7 mouse cellular contexts compared by ENCODE assay signal in genomic region chr2:181379778-181380177, GRCm38 (mm10). TPM values are rescaled to one million over a fixed set of nuclear protein-coding genes. Genes with fewer than 3 reads are reported as not detected.
DNase-seq lines count a peak whose midpoint lies in the region; ATAC-seq and TF ChIP-seq lines count a peak whose summit lies in the region.

Gene Lime1, plus strand, starts transcription at chr2:181380078.

- no peak for DNase-seq in lung, embryonic 14.5 days
- DNase-seq in lung, postnatal 25 days (ENCODE audit: low spot score): no peak
- DNase-seq in thymus, postnatal 36 days: no peak
- no peak for DNase-seq in c-Kit-positive CD71-positive TER-119-positive erythroid progenitor cells, embryonic 14.5 days (ENCODE audit: low spot score)

- no peak within 1 kb of the TSS for H3K27ac ChIP-seq in lung, embryonic 14.5 days (ENCODE audit: low read depth)
- no peak within 1 kb of the TSS for H3K27ac ChIP-seq in embryonic facial prominence, embryonic 12.5 days
- no peak within 1 kb of the TSS for H3K27ac ChIP-seq in hindbrain, embryonic 15.5 days (replicated peaks)
- H3K27ac ChIP-seq in midbrain, embryonic 12.5 days (replicated peaks): no peak within 1 kb of the TSS

- no peak within 1 kb of the TSS for H3K9ac ChIP-seq in lung, embryonic 14.5 days
- no peak within 1 kb of the TSS for H3K9ac ChIP-seq in embryonic facial prominence, embryonic 12.5 days
- H3K9ac ChIP-seq in hindbrain, embryonic 15.5 days: no peak within 1 kb of the TSS
- no peak within 1 kb of the TSS for H3K9ac ChIP-seq in midbrain, embryonic 12.5 days (replicated peaks)

- no peak within 1 kb of the TSS for H3K4me2 ChIP-seq in lung, embryonic 14.5 days
- no peak within 1 kb of the TSS for H3K4me2 ChIP-seq in embryonic facial prominence, embryonic 12.5 days (replicated peaks)
- no peak within 1 kb of the TSS for H3K4me2 ChIP-seq in hindbrain, embryonic 15.5 days
- no peak within 1 kb of the TSS for H3K4me2 ChIP-seq in midbrain, embryonic 12.5 days (replicated peaks)

- H3K9me3 ChIP-seq in lung, embryonic 14.5 days (ENCODE audit: low read depth, low read length): no peaks in the 10 kb centered on the region
- no peaks in the 10 kb centered on the region for H3K9me3 ChIP-seq in embryonic facial prominence, embryonic 12.5 days
- H3K9me3 ChIP-seq in hindbrain, embryonic 15.5 days: no peaks in the 10 kb centered on the region
- no peaks in the 10 kb centered on the region for H3K9me3 ChIP-seq in midbrain, embryonic 12.5 days

- no peaks in the 10 kb centered on the region for H3K27me3 ChIP-seq in lung, embryonic 14.5 days (ENCODE audit: insufficient read depth, low read length)
- no peaks in the 10 kb centered on the region for H3K27me3 ChIP-seq in embryonic facial prominence, embryonic 12.5 days
- no peaks in the 10 kb centered on the region for H3K27me3 ChIP-seq in hindbrain, embryonic 15.5 days
- no peaks in the 10 kb centered on the region for H3K27me3 ChIP-seq in midbrain, embryonic 12.5 days

- no peak for TF ChIP-seq CTCF in lung, embryonic 14.5 days (IDR thresholded peaks at IDR 0.05; ENCODE audit: low read depth)

- H3K4me3 ChIP-seq in lung, embryonic 14.5 days (ENCODE audit: low read depth, low read length): no peak within 1 kb of the TSS
- no peak within 1 kb of the TSS for H3K4me3 ChIP-seq in embryonic facial prominence, embryonic 12.5 days
- H3K4me3 ChIP-seq in hindbrain, embryonic 15.5 days: no peak within 1 kb of the TSS
- H3K4me3 ChIP-seq in midbrain, embryonic 12.5 days: no peak within 1 kb of the TSS

- 97% methylated on average over 12 of the region's 12 CpGs for WGBS in lung, embryonic 14.5 days
- WGBS in embryonic facial prominence, embryonic 12.5 days: 94% methylated on average over 12 of the region's 12 CpGs
- 96% methylated on average over 12 of the region's 12 CpGs for WGBS in hindbrain, embryonic 15.5 days
- WGBS in midbrain, embryonic 12.5 days: 94% methylated on average over 12 of the region's 12 CpGs

- no peak for ATAC-seq in lung, embryonic 14.5 days (ENCODE audit: insufficient read depth)
- no peak for ATAC-seq in embryonic facial prominence, embryonic 12.5 days (ENCODE audit: insufficient number of reproducible peaks, insufficient read depth, low FRiP score, low TSS enrichment)
- ATAC-seq in hindbrain, embryonic 15.5 days (ENCODE audit: low FRiP score, low read depth): no peak
- no peak for ATAC-seq in midbrain, embryonic 12.5 days (ENCODE audit: low FRiP score, low read depth)

- H3K4me1 ChIP-seq in lung, embryonic 14.5 days (ENCODE audit: insufficient read depth): 0 out of 2 replicates have a peak, but pooled peaks cover 5% of the 10 kb centered on the region
- no peaks in the 10 kb centered on the region for H3K4me1 ChIP-seq in embryonic facial prominence, embryonic 12.5 days
- no peaks in the 10 kb centered on the region for H3K4me1 ChIP-seq in hindbrain, embryonic 15.5 days (replicated peaks)
- no peaks in the 10 kb centered on the region for H3K4me1 ChIP-seq in midbrain, embryonic 12.5 days

- H3K36me3 ChIP-seq in lung, embryonic 14.5 days (ENCODE audit: insufficient read depth): peaks cover 63% of the 10 kb centered on the region
- peaks cover 59% of the 10 kb centered on the region for H3K36me3 ChIP-seq in embryonic facial prominence, embryonic 12.5 days
- peaks cover 45% of the 10 kb centered on the region for H3K36me3 ChIP-seq in hindbrain, embryonic 15.5 days
- peaks cover 59% of the 10 kb centered on the region for H3K36me3 ChIP-seq in midbrain, embryonic 12.5 days

RNA-seq across cellular contexts. Expression of gene Lime1, which starts in this region (rescaled TPM):
- 19.6 and 26.6 TPM in 2 replicates for polyA plus RNA-seq in lung, embryonic 14.5 days (2014; fragmentation: Nextera tagmentation; extraction: Ambion mirVana)
- 29.2 and 36.5 TPM in 2 replicates for polyA plus RNA-seq in embryonic facial prominence, embryonic 12.5 days (2016; fragmentation: Nextera tagmentation; extraction: Ambion mirVana)
- 51.6 and 56.5 TPM in 2 replicates for polyA plus RNA-seq in hindbrain, embryonic 15.5 days (2015; fragmentation: Nextera tagmentation; extraction: Ambion mirVana)
- polyA plus RNA-seq in midbrain, embryonic 12.5 days (2016; fragmentation: Nextera tagmentation; extraction: Ambion mirVana): 36.2 and 40.3 TPM in 2 replicates
